Mouse (Mus musculus) bone marrow, adult 2 months (tissue): ENCODE results near the gene Acr.

Source experiments
- CTCF ChIP-seq: fragments of 200-500 bp; IDR thresholded peaks from 2 replicates; pipeline ENCODE4 v1.5.1; 2011; ENCODE audit warnings: low read length, control low read depth; ENCODE audit not compliant: control insufficient read depth, insufficient read depth
- POLR2A ChIP-seq: fragments of 200-500 bp; IDR thresholded peaks from 2 replicates; pipeline ENCODE4 v1.6.1; 2011; ENCODE audit warnings: low read depth, mild to moderate bottlenecking, control low read depth, low read length, borderline replicate concordance; ENCODE audit not compliant: control insufficient read depth

- no peak for TF ChIP-seq POLR2A
- no peak for TF ChIP-seq CTCF
Measured at GRCm38 (mm10) chr15:89585631-89586030, 17.5 kb downstream of the Acr start.
